8 mouse cellular contexts compared by ENCODE assay signal in the genomic region with DNA sequence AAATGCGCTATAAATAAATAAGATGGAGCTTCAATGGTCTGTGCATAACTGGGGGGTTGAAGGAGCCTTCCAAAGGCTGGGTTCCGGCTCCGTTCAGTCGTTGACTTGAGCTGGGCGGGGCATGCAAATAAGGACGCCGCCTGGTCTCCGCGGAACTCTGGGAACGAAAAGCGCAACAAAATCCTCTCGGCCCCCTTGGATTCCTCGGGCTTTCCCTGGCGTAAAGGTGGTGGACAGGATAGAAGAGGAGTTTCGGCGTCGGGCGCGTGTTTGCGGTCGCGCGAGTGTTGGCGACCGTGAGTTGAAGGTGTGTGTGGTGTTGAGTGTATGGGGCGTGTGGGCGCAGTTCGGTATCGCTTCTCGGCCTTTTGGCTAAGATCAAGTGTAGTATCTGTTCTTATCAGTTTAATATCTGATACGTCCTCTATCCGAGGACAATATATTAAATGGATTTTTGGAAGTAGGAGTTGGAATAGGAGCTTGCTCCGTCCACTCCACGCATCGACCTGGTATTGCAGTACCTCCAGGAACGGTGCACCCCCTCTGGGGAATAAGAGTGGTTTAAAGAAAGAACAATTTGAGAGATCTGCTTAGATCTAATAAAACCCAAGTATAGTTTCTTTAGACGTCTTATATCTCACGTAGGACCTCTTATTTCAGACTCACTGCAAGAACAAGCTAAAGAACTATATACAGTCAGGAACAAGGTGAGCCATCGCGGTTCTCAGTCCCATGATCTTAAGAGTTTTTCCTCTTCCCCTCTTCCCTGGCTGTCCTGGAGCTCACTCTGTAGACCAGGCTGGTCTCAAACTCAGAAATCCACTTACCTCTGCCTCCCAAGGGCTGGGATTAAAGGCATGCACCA. TPM values are rescaled to one million over a fixed set of nuclear protein-coding genes. Genes with fewer than 3 reads are reported as not detected.
DNase-seq lines count a peak whose midpoint lies in the region; ATAC-seq and TF ChIP-seq lines count a peak whose summit lies in the region.
"Not testable (repeated sequence)": the region's sequence is repeated elsewhere in the genome, so short reads cannot be mapped to it uniquely, and the experiment has no call there.

No protein-coding gene starts in this region.

- peak; percentile 99 for DNase-seq in CH12.LX (ENCODE audit: extremely low read depth)
- DNase-seq in c-Kit-positive CD71-positive TER-119-negative erythroid progenitor cells, embryonic 14.5 days (ENCODE audit: low read depth) = peak; percentile 81
- peak; percentile 90 for DNase-seq in forebrain, embryonic 11.5 days (ENCODE audit: low spot score)
- DNase-seq in kidney, postnatal 36 days = peak; percentile 80 to 89

- H3K4me2 ChIP-seq in CH12.LX (ENCODE audit: insufficient read depth, low read depth, poor library complexity, severe bottlenecking) = peak overlapping the region; percentile 30; the same call in 1 of the 2 replicates
- peak overlapping the region; percentile 46; the same call in 1 of the 2 replicates for H3K4me2 ChIP-seq in forebrain, embryonic 11.5 days (ENCODE audit: low read depth, low read length, severe bottlenecking)
- H3K4me2 ChIP-seq in heart, embryonic 16.5 days (ENCODE audit: low read depth, low read length) = peak overlapping the region; percentile 45
- peak overlapping the region; percentile 44 for H3K4me2 ChIP-seq in liver, embryonic 16.5 days (ENCODE audit: low read depth, low read length)
- peak overlapping the region; percentile 50 for H3K4me2 ChIP-seq in neural tube, embryonic 13.5 days

- WGBS in forebrain, embryonic 11.5 days = 0% methylated on average over 38 of the region's 40 CpGs
- under 1% methylated on average over 38 of the region's 40 CpGs for WGBS in heart, embryonic 16.5 days
- under 1% methylated on average over 37 of the region's 40 CpGs for WGBS in liver, embryonic 16.5 days (ENCODE audit: insufficient replicate concordance)
- under 1% methylated on average over 38 of the region's 40 CpGs for WGBS in neural tube, embryonic 13.5 days

- in situ Hi-C loops in CH12.LX (cut with MboI; ENCODE audit: low pct_ligation_motif_present, low pct_unique_long_range_greater_than_20kb, low sequenced_read_pairs) = not testable (repeated sequence)

- dilution Hi-C loops in CH12.LX (cut with MboI; ENCODE audit: extremely low pct_ligation_motif_present, extremely low pct_unique_long_range_greater_than_20kb, low sequenced_read_pairs) = not testable (repeated sequence)

- peak overlapping the region; percentile 51; the same call in 1 of the 2 replicates for H3K27ac ChIP-seq in CH12.LX (ENCODE audit: insufficient read depth, low read depth)
- peak overlapping the region; percentile 94 for H3K27ac ChIP-seq in forebrain, embryonic 11.5 days (ENCODE audit: low read depth, low read length)
- peak overlapping the region; percentile 94 for H3K27ac ChIP-seq in heart, embryonic 16.5 days (ENCODE audit: low read length)
- H3K27ac ChIP-seq in liver, embryonic 16.5 days (ENCODE audit: low read length) = peak overlapping the region; percentile 83
- H3K27ac ChIP-seq in neural tube, embryonic 13.5 days (replicated peaks) = peak overlapping the region; percentile 99
- peak overlapping the region; percentile 94 for H3K27ac ChIP-seq in testis, adult 2 months (ENCODE audit: control insufficient read depth, insufficient read depth, low read depth, low read length)

- H3K4me3 ChIP-seq in CH12.LX (replicated peaks in 1 of 3; ENCODE audit: low read depth in 2 of 3, low read length in 2 of 3, poor library complexity in 1 of 3) = not testable (repeated sequence)
- H3K4me3 ChIP-seq in forebrain, embryonic 11.5 days (ENCODE audit: low read depth, low read length) = peak overlapping the region; percentile 10; the same call in 1 of the 2 replicates
- peak overlapping the region; percentile 41; the same call in 1 of the 2 replicates for H3K4me3 ChIP-seq in heart, embryonic 16.5 days (ENCODE audit: low read length)
- peak overlapping the region; percentile 22; the same call in 1 of the 2 replicates for H3K4me3 ChIP-seq in liver, embryonic 16.5 days (ENCODE audit: low read depth, low read length)
- peak overlapping the region; percentile 18 for H3K4me3 ChIP-seq in neural tube, embryonic 13.5 days
- peak overlapping the region; percentile 32 for H3K4me3 ChIP-seq in testis, adult 2 months (ENCODE audit: control insufficient read depth, low read depth, low read length)

- H3K36me3 ChIP-seq in CH12.LX (replicated peaks in 1 of 2; ENCODE audit: control insufficient read depth in 1 of 2, insufficient read depth in 1 of 2, low read length in 1 of 2); forebrain, embryonic 11.5 days (ENCODE audit: control insufficient read depth, insufficient read depth, low read length); heart, embryonic 16.5 days (ENCODE audit: control insufficient read depth, insufficient read depth); liver, embryonic 16.5 days (ENCODE audit: control insufficient read depth, insufficient read depth); neural tube, embryonic 13.5 days; testis, adult 2 months (ENCODE audit: control insufficient read depth, insufficient read depth, low read length): not testable (repeated sequence)

- not testable (repeated sequence) for TF ChIP-seq RAD21 in CH12.LX (IDR thresholded peaks at IDR 0.05; ENCODE audit: low read depth, low read length)

- TF ChIP-seq POLR2A in CH12.LX (IDR thresholded peaks at IDR 0.05; ENCODE audit: low read depth, low read length) = peak; percentile 95
- peak; percentile 79 for TF ChIP-seq POLR2A in testis, adult 2 months (IDR thresholded peaks at IDR 0.05; ENCODE audit: control insufficient read depth, low read depth, low read length)

- H3K9ac ChIP-seq in CH12.LX (ENCODE audit: insufficient read depth, low read depth) = peak overlapping the region; percentile 55
- H3K9ac ChIP-seq in forebrain, embryonic 11.5 days (ENCODE audit: low read length) = peak overlapping the region; percentile 67
- peak overlapping the region; percentile 80 for H3K9ac ChIP-seq in heart, embryonic 16.5 days (ENCODE audit: low read length)
- H3K9ac ChIP-seq in liver, embryonic 16.5 days (ENCODE audit: low read depth, low read length) = peak overlapping the region; percentile 57
- peak overlapping the region; percentile 77 for H3K9ac ChIP-seq in neural tube, embryonic 13.5 days

- 0 out of 2 replicates have a peak, but pooled peaks have one; percentile 33 for TF ChIP-seq EP300 in CH12.LX (IDR thresholded peaks at IDR 0.05; ENCODE audit: low read length)

- TF ChIP-seq CTCF in CH12.LX (conservative IDR thresholded peaks at IDR 0.05 in 1 of 2, IDR thresholded peaks at IDR 0.05 in 1 of 2; ENCODE audit: low read depth in 2 of 2, low read length in 2 of 2); testis, adult 2 months (IDR thresholded peaks at IDR 0.05; ENCODE audit: control insufficient read depth, insufficient read depth, insufficient replicate concordance, low read depth, low read length): not testable (repeated sequence)

- not testable (repeated sequence) for H3K9me3 ChIP-seq in CH12.LX (replicated peaks; ENCODE audit: low read length); forebrain, embryonic 11.5 days (ENCODE audit: control insufficient read depth, low read length); heart, embryonic 16.5 days (replicated peaks; ENCODE audit: control insufficient read depth, low read length); liver, embryonic 16.5 days (replicated peaks; ENCODE audit: control insufficient read depth, low read length); neural tube, embryonic 13.5 days

- peaks cover 40% of the 10 kb centered on the region for H3K27me3 ChIP-seq in CH12.LX (replicated peaks)
- H3K27me3 ChIP-seq in forebrain, embryonic 11.5 days (ENCODE audit: control insufficient read depth, insufficient read depth, low read length); heart, embryonic 16.5 days (ENCODE audit: control insufficient read depth, insufficient read depth, low read length); liver, embryonic 16.5 days (ENCODE audit: control insufficient read depth, insufficient read depth, low read depth, low read length); neural tube, embryonic 13.5 days; testis, adult 2 months (ENCODE audit: control insufficient read depth, insufficient read depth, low read length): not testable (repeated sequence)

- ATAC-seq in forebrain, embryonic 11.5 days (replicated peaks; ENCODE audit: low FRiP score) = peak; percentile 92
- ATAC-seq in heart, embryonic 16.5 days (replicated peaks; ENCODE audit: extremely low read depth, insufficient read depth, low FRiP score) = peak; percentile 88
- ATAC-seq in liver, embryonic 16.5 days (ENCODE audit: low read depth) = peak; percentile 88
- ATAC-seq in neural tube, embryonic 13.5 days (ENCODE audit: low read depth) = peak; percentile 93

- H3K79me2 ChIP-seq in CH12.LX (replicated peaks; ENCODE audit: control insufficient read depth, extremely low read depth, insufficient read depth, poor library complexity, severe bottlenecking) = not testable (repeated sequence)

- peaks cover 4 to 20% of the 10 kb centered on the region in 2 experiments; a peak in 3 of 4 replicates for H3K4me1 ChIP-seq in CH12.LX (ENCODE audit: control insufficient read depth in 1 of 2, insufficient read depth in 2 of 2)
- not testable (repeated sequence) for H3K4me1 ChIP-seq in forebrain, embryonic 11.5 days (replicated peaks; ENCODE audit: control insufficient read depth, insufficient read depth, low read length); heart, embryonic 16.5 days (ENCODE audit: control insufficient read depth, insufficient read depth, low read length); neural tube, embryonic 13.5 days (replicated peaks); testis, adult 2 months (ENCODE audit: control insufficient read depth, insufficient read depth, low read length)
- H3K4me1 ChIP-seq in liver, embryonic 16.5 days (ENCODE audit: control insufficient read depth, low read depth, low read length) = peaks cover 19% of the 10 kb centered on the region

RNA-seq across cellular contexts. Expression of a gene that starts 7.2 kb away (rescaled TPM):
- total RNA-seq in CH12.LX (2012; rRNA removed) (0.81 and 1.1 TPM in 2 replicates), CH12.LX (2014; rRNA removed) (0.59 and 0.68 TPM in 2 replicates)
- polyA plus RNA-seq in CH12.LX (2012; ENCODE audit: insufficient read length, low read depth) = 1.1 and 1.2 TPM in 2 replicates
- 8.0 and 10.6 TPM in 2 replicates for polyA plus RNA-seq in forebrain, embryonic 11.5 days (2014; fragmentation: Nextera tagmentation; extraction: Ambion mirVana)
- polyA plus RNA-seq in heart, embryonic 16.5 days (2015; fragmentation: Nextera tagmentation; extraction: Ambion mirVana) = 6.4 and 7.8 TPM in 2 replicates
- polyA plus RNA-seq in liver, embryonic 16.5 days (2015; fragmentation: Nextera tagmentation; extraction: Ambion mirVana) = 0.99 and 1.3 TPM in 2 replicates
- polyA plus RNA-seq in neural tube, embryonic 13.5 days (2015; fragmentation: Nextera tagmentation; extraction: Ambion mirVana) = 18.1 and 19.8 TPM in 2 replicates
- 10.2 and 12.3 TPM in 2 replicates for polyA plus RNA-seq in testis, adult 2 months (2012; rRNA removed)

RNA-seq across cellular contexts. Expression of a gene that starts 31.1 kb away (rescaled TPM):
- 22.2 and 28.5 TPM in 2 replicates for total RNA-seq in CH12.LX (2012; rRNA removed)
- 18.5 and 19.2 TPM in 2 replicates for total RNA-seq in CH12.LX (2014; rRNA removed)
- 9.6 and 12.3 TPM in 2 replicates for polyA plus RNA-seq in CH12.LX (2012; ENCODE audit: insufficient read length, low read depth)
- polyA plus RNA-seq in forebrain, embryonic 11.5 days (2014; fragmentation: Nextera tagmentation; extraction: Ambion mirVana) = 45.6 and 50.7 TPM in 2 replicates
- polyA plus RNA-seq in heart, embryonic 16.5 days (2015; fragmentation: Nextera tagmentation; extraction: Ambion mirVana) = 48.5 and 53.1 TPM in 2 replicates
- 10.1 and 13.2 TPM in 2 replicates for polyA plus RNA-seq in liver, embryonic 16.5 days (2015; fragmentation: Nextera tagmentation; extraction: Ambion mirVana)
- 16.0 and 16.4 TPM in 2 replicates for polyA plus RNA-seq in neural tube, embryonic 13.5 days (2015; fragmentation: Nextera tagmentation; extraction: Ambion mirVana)
- 7.8 and 13.8 TPM in 2 replicates for polyA plus RNA-seq in testis, adult 2 months (2012; rRNA removed)

RNA-seq across cellular contexts. Expression of a gene that starts 59.1 kb away (rescaled TPM):
- total RNA-seq in CH12.LX (2012; rRNA removed) (not detected in 2 replicates), CH12.LX (2014; rRNA removed) (not detected in 2 replicates)
- polyA plus RNA-seq in CH12.LX (2012; ENCODE audit: insufficient read length, low read depth) = not detected in 2 replicates
- polyA plus RNA-seq in forebrain, embryonic 11.5 days (2014; fragmentation: Nextera tagmentation; extraction: Ambion mirVana) = 0.44 TPM in 1 of 2 replicates, not detected in the other
- polyA plus RNA-seq in heart, embryonic 16.5 days (2015; fragmentation: Nextera tagmentation; extraction: Ambion mirVana) = not detected in 2 replicates
- polyA plus RNA-seq in liver, embryonic 16.5 days (2015; fragmentation: Nextera tagmentation; extraction: Ambion mirVana) = 0.15 TPM in 1 of 2 replicates, not detected in the other
- not detected in 2 replicates for polyA plus RNA-seq in neural tube, embryonic 13.5 days (2015; fragmentation: Nextera tagmentation; extraction: Ambion mirVana)
- polyA plus RNA-seq in testis, adult 2 months (2012; rRNA removed) = 64.9 and 69.4 TPM in 2 replicates

Comparison
In these comparisons a context has a peak if more than half of its experiments do, and no peak if none do; other contexts are left out.
1. RNA of a gene that starts 59.1 kb away (polyA plus RNA-seq): 64.9 to 69.4 TPM in testis, adult 2 months; 0.44 TPM in forebrain, embryonic 11.5 days, 0.15 TPM in liver, embryonic 16.5 days, not detected in CH12.LX, not detected in heart, embryonic 16.5 days and not detected in neural tube, embryonic 13.5 days; every median in the first group is over 10 times any median in the second.
2. Peak in every context shown above with its lines, with median percentiles within 50 percentile points of each other: DNase-seq, H3K27ac ChIP-seq, H3K4me2 ChIP-seq, H3K9ac ChIP-seq and ATAC-seq.